Mouse (Mus musculus) right cerebral cortex, adult 18-20 months (tissue): ENCODE results near the gene Olfr1052.
"Not testable (repeated sequence)": the region's sequence is repeated elsewhere in the genome, so short reads cannot be mapped to it uniquely, and the experiment has no call there.

Source experiments
- DNase-seq: peaks from one replicate; pipeline ENCODE4 v3.0.0; 2022; ENCODE audit warnings: mixed read lengths

The Olfr1052 gene

DNA sequence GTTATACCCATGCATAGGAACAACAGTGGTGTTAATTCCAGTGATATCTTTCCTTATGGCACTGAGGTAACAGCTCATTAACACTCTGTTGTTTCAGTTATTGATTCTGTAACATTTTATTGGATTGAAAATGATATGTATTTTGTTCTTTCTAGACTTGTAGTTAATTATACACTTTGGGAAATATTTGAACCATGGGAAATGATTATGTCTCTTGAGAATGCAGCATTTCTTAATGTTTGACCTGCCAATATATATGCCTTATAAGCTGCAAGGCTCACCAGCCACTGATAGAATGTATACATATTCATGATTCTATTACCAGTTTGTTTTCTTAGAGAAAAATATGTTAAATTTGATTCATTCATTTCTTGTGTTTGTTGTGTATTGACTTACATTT is at the start of gene Olfr1052:
TSS of gene Olfr1052 (plus strand) at position 301 of the 400 bp plus-strand sequence.
- no peak for DNase-seq

DNA sequence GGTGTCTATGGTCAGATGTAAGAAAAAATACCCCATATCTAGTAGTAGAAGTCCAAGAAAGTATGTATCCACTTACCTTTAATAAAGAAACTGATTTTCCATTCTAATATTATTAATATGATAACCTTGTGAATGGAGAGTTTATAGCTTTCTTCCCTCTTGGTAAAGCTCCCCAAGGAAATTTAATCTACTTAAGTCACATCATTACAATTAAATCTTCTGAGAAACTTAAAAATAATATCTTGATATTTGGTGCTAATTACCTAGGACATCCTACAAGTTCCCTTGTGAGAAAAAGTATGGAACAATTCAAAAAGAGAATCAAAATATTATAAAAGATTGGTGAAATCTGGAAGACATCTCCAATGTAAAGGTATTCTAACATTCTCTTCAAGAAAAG is 34.0 kb upstream of the Olfr1052 start, which contains the start of gene Olfr1049:
TSS of gene Olfr1049 (minus strand) at position 101 of the 400 bp plus-strand sequence.
- DNase-seq: not testable (repeated sequence)

DNA sequence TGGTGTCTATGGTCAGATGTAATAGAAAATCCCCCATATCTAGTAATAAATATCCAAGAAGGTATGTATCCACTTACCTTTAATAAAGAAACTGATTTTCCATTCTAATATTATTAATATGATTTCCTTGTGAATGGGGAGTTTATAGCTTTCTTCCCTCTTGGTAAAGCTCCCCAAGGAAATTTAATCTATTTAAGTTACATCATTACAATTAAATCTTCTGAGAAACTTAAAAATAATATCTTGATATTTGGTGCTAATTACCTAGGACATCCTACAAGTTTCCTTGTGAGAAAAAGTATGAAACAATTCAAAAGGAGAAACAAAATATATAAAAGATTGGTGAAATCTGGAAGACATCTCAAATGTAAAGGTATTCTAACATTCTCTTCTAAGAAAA is 13.3 kb upstream of the Olfr1052 start, which contains the start of gene Olfr1051:
TSS of gene Olfr1051 (minus strand) at position 101 of the 400 bp plus-strand sequence.
- DNase-seq: not testable (repeated sequence)

DNA sequence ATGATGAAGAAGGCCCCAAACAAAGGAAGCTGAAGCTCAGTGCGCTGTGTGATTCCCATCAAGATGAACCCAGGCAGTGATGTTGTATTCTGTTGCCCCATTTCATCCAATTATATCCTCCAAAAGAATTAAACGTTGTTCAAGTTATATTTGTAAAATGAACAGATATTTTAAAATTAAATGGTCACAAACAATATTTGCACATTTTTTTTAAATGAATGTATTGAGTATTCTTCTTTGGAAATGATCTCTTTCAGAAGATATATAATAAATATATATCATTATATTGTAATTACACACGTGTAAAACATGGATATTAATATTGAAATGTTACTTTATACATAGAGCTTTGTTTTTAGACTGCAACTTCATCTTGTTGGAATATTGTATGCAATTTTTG is 22.9 kb downstream of the Olfr1052 start, which contains the start of gene Olfr1053:
TSS of gene Olfr1053 (minus strand) at position 101 of the 400 bp plus-strand sequence.
- DNase-seq: no peak

DNA sequence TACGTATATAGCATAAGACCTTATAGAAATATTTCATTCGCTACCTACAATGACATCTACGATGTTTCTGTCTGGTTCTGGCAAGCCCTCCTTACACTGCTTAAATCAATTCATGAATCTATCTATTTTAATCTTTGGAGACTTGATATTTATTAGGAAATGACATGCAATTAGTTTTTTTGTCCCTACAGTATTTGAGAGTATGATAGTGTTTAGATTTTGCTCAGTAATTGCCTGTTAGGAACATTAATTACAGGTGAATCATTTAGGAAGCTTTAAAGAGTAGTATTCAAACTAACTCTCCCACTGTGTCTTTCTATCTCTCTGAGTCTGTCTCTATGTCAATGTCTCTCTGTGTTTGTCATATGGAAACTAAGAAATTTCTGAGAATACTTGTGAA is 43.1 kb downstream of the Olfr1052 start, which contains the start of gene Olfr1054:
TSS of gene Olfr1054 (minus strand) at position 101 of the 400 bp plus-strand sequence.
- no peak for DNase-seq
